Mouse (Mus musculus): ENCODE measurements around the gene Cyp1a1.

GRCm38 (mm10) chr9:57647286-57648108 lies 40.2 kb upstream of the Cyp1a1 start:
- TF ChIP-seq CTCF (IDR thresholded peaks at IDR 0.05; ENCODE audit: insufficient read depth, low read depth, low read length): no peak
- TF ChIP-seq POLR2A (IDR thresholded peaks at IDR 0.05; ENCODE audit: insufficient read depth, low read depth, low read length): no peak

Data from olfactory bulb, adult 2 months (tissue).